Mouse (Mus musculus) embryonic facial prominence, embryonic 11.5 days (tissue): ENCODE measurements around the gene Ntan1. TPM values are rescaled to one million over a fixed set of nuclear protein-coding genes. Genes with fewer than 3 reads are reported as not detected.
"Not testable (repeated sequence)": the region's sequence is repeated elsewhere in the genome, so short reads cannot be mapped to it uniquely, and the experiment has no call there.

Experiments
- ATAC-seq: fragments of 200-750 bp; cut with Nextera tagmentation; replicated peaks from 2 replicates; pipeline ENCODE4 v1.8.0; 2017; ENCODE audit warnings: low read depth; ENCODE audit not compliant: insufficient number of reproducible peaks, low FRiP score, low TSS enrichment
- DNase-seq: peaks from one replicate; pipeline ENCODE4 v3.0.0-alpha.2; 2015; ENCODE audit warnings: low spot score
- H3K27ac ChIP-seq: fragments of 300-500 bp; sonication (generic); replicated peaks from 2 replicates; pipeline ENCODE4 v1.5.1; 2014; ENCODE audit warnings: mild to moderate bottlenecking, low read depth, low read length, control low read depth
- H3K27me3 ChIP-seq: fragments of 300-500 bp; sonication (generic); 2 replicates; pipeline ENCODE4 v1.6.1; 2014; ENCODE audit warnings: mild to moderate bottlenecking, low read length, moderate library complexity, mixed read lengths; ENCODE audit not compliant: control insufficient read depth, insufficient read depth
- H3K36me3 ChIP-seq: fragments of 300-500 bp; sonication (generic); replicated peaks from 2 replicates; pipeline ENCODE4 v1.6.1; 2014; ENCODE audit warnings: low read depth, mild to moderate bottlenecking, low read length, moderate library complexity, mixed read lengths; ENCODE audit not compliant: control insufficient read depth, insufficient read depth
- H3K4me1 ChIP-seq: fragments of 300-500 bp; sonication (generic); 2 replicates; pipeline ENCODE4 v1.6.1; 2014; ENCODE audit warnings: low read length, mixed read lengths; ENCODE audit not compliant: control insufficient read depth, insufficient read depth
- H3K4me2 ChIP-seq: fragments of 300-500 bp; sonication (generic); 2 replicates; pipeline ENCODE4 v1.6.1; 2014; ENCODE audit warnings: low read depth, mild to moderate bottlenecking, control low read depth, low read length, moderate library complexity
- H3K4me3 ChIP-seq: fragments of 300-500 bp; sonication (generic); 2 replicates; pipeline ENCODE4 v1.5.1; 2014; ENCODE audit warnings: low read depth, low read length, control low read depth
- H3K9ac ChIP-seq: fragments of 300-500 bp; sonication (generic); replicated peaks from 2 replicates; pipeline ENCODE4 v1.6.1; 2014; ENCODE audit warnings: mild to moderate bottlenecking, control low read depth, low read length
- H3K9me3 ChIP-seq: fragments of 300-500 bp; sonication (generic); replicated peaks from 2 replicates; pipeline ENCODE4 v1.6.1; 2016; ENCODE audit warnings: mild to moderate bottlenecking, low read length, inconsistent platforms, mixed read lengths; ENCODE audit not compliant: control insufficient read depth
- WGBS: fragments of 180-500 bp; shearing (Covaris S2); extraction: QIAGEN DNeasy Blood & Tissue Kit; methylation state at CpG from one replicate; pipeline ENCODE4 v1.1.7; 2014; 5-methylcytosine and 5-hydroxymethylcytosine counted together
- polyA plus RNA-seq: library from polyadenylated mRNA; unstranded; fragments of >200 nt; fragmentation: Nextera tagmentation; extraction: Ambion mirVana; gene quantifications from 2 replicates; pipeline ENCODE4 v1.2.1, GENCODE M21; 2014

Ntan1 gene
- polyA plus RNA-seq = 182 and 190 TPM in 2 replicates

DNA sequence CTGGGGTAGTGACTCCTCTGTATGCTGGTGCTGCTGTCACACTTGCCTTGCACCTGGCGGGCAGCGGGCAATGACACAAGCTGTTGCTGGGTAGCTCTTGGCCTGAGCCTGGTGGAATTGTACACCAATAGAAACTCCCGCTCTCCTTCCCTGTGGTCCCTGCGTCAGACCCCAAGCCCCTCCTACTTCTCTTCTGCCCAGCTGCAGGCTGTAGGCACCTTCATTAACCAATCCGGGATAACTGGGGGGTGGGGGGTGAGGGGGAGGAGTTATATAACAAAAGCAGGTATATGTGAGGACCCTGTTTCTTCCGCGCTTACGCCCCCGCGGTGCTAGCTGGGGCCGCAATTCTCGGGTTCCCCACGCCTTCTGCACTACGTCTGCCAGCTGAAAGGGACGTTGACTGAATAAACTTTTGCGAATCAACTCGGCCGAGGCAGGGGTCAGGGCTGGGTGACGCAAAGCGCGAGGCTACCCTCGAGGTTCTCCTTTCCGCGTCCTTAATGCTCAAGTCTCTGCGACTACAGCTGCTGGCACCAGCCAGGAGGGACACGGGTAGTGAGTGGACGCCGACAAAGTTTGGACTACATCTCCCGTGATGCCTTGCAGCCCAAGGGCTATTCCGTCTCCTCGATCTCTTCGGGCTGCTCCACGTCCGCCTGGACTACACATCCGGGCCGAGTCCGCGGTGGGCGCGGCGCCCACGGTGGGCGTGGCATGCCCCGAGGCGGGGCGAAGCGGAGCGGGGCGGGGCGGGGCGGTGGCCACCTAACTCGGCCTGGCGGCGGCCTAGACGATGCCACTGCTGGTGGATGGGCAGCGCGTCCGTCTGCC is at the start of gene Ntan1:
TSS of gene Ntan1 (plus strand) at position 286 of the 834 bp plus-strand sequence.
- DNase-seq (peak; percentile 95), ATAC-seq (peak; percentile 97)
- under 1% methylated on average over 58 of the region's 58 CpGs for WGBS
- no peaks in the 10 kb centered on the region for H3K27me3 ChIP-seq
- peak within 1 kb of the TSS; percentile 81 for H3K4me2 ChIP-seq
- H3K9me3 ChIP-seq = no peaks in the 10 kb centered on the region
- peak within 1 kb of the TSS; percentile 64 for H3K4me3 ChIP-seq
- H3K27ac ChIP-seq = peak within 1 kb of the TSS; percentile 89
- 0 out of 2 replicates have a peak, but pooled peaks cover 2% of the 10 kb centered on the region for H3K36me3 ChIP-seq
- H3K4me1 ChIP-seq = no peaks in the 10 kb centered on the region
- H3K9ac ChIP-seq = peak within 1 kb of the TSS; percentile 74

- H3K9ac ChIP-seq, H3K9me3 ChIP-seq, H3K36me3 ChIP-seq, H3K4me3 ChIP-seq, DNase-seq, H3K4me1 ChIP-seq, H3K27ac ChIP-seq, ATAC-seq, H3K4me2 ChIP-seq, H3K27me3 ChIP-seq: not testable (repeated sequence)
- WGBS = 78% methylated on average over 4 of the region's 4 CpGs
Measured at GRCm38 (mm10) chr16:13771603-13772002, 47.0 kb upstream of the Ntan1 start.

GRCm38 (mm10) chr16:13772051-13772450 is 46.6 kb upstream of the Ntan1 start:
- not testable (repeated sequence) for ATAC-seq, DNase-seq, H3K4me3 ChIP-seq, H3K27ac ChIP-seq, H3K4me2 ChIP-seq, H3K9ac ChIP-seq, H3K4me1 ChIP-seq, H3K27me3 ChIP-seq, H3K9me3 ChIP-seq, H3K36me3 ChIP-seq
- 88% methylated on average over 5 of the region's 5 CpGs for WGBS

GRCm38 (mm10) chr16:13774011-13774410 is 44.6 kb upstream of the Ntan1 start:
- not testable (repeated sequence) for H3K27me3 ChIP-seq, H3K4me3 ChIP-seq, H3K36me3 ChIP-seq, DNase-seq, ATAC-seq, H3K4me1 ChIP-seq, H3K27ac ChIP-seq, H3K9me3 ChIP-seq, H3K9ac ChIP-seq, H3K4me2 ChIP-seq
- 91% methylated on average over 2 of the region's 2 CpGs for WGBS

DNA sequence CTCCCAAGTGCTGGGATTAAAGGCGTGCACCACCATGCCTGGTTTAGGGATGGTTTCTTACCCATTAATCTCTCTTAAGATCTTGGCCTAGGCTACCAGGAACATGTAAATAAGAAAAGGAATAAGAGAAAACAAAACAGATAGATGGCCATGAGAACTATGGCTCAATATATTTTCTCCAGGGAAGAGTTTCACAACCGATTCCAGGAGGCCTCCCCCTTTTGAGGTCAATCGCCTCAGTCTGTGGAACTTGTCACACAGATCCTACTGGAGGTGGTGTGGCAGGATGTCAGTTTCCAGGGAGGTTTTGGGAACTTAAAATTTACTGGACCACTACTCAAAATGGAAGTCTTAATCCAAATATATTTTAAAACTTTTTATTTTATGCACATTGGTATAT is 44.0 kb upstream of the Ntan1 start:
- ATAC-seq, H3K4me2 ChIP-seq, H3K36me3 ChIP-seq, H3K27ac ChIP-seq, H3K9ac ChIP-seq, H3K4me3 ChIP-seq, H3K9me3 ChIP-seq, H3K4me1 ChIP-seq, DNase-seq, H3K27me3 ChIP-seq: not testable (repeated sequence)
- 87% methylated on average over 3 of the region's 3 CpGs for WGBS

GRCm38 (mm10) chr16:13780353-13781036 is 38.1 kb upstream of the Ntan1 start, which contains the start of gene Rrn3:
Rrn3 (plus strand) TSS chr16:13780708.
- under 1% methylated on average over 57 of the region's 57 CpGs for WGBS
- Histone ChIP-seq H3K27me3 (no peaks in the 10 kb centered on the region), H3K36me3 (peaks cover 7% of the 10 kb centered on the region; the same call in 1 of the 2 replicates), H3K27ac (peak within 1 kb of the TSS; percentile 73), H3K9me3 (no peaks in the 10 kb centered on the region), H3K9ac (peak within 1 kb of the TSS; percentile 92), H3K4me1 (peaks cover 3% of the 10 kb centered on the region; the same call in 1 of the 2 replicates), H3K4me3 (peak within 1 kb of the TSS; percentile 86), H3K4me2 (peak within 1 kb of the TSS; percentile 55)
- DNase-seq (peak; percentile 89), ATAC-seq (peak; percentile 99)

DNA sequence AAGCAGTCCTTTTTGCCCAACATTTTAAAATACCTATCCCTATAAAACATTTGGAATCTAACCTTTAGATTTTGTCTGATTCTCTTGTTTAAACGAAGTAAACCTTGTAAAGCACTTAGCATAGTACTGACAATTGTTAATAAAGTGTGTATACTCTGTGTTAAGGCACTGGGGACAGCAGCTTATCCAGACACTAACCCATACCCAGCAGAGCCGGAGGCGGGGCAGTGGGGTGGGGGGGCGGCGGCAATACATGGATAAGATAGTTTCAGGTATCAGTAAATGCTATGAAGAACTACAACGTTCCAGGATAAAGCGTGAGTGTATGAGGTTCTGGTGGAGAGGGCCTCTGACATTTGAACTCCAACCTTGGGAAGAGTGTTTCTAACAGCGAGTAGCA is 37.4 kb upstream of the Ntan1 start:
- Histone ChIP-seq H3K9me3 (no peaks in the 10 kb centered on the region), H3K27me3 (no peaks in the 10 kb centered on the region), H3K9ac (peak overlapping the region; percentile 92), H3K4me3 (peak overlapping the region; percentile 86), H3K36me3 (peaks cover 7% of the 10 kb centered on the region), H3K4me2 (peak overlapping the region; percentile 55), H3K4me1 (peaks cover 3% of the 10 kb centered on the region; the same call in 1 of the 2 replicates), H3K27ac (no peak overlapping the region)
- ATAC-seq = no peak
- WGBS = 35% methylated on average over 8 of the region's 8 CpGs
- no peak for DNase-seq

- DNase-seq (no peak), ATAC-seq (no peak)
- Histone ChIP-seq H3K9me3 (no peaks in the 10 kb centered on the region), H3K27ac (no peak overlapping the region), H3K4me3 (no peak overlapping the region), H3K27me3 (no peaks in the 10 kb centered on the region), H3K4me2 (no peak overlapping the region), H3K36me3 (peaks cover 13% of the 10 kb centered on the region), H3K9ac (no peak overlapping the region), H3K4me1 (no peaks in the 10 kb centered on the region)
- 86% methylated on average over 3 of the region's 3 CpGs for WGBS
Measured at GRCm38 (mm10) chr16:13785932-13786331, 32.7 kb upstream of the Ntan1 start.
